Mouse (Mus musculus): ENCODE results near the gene Mta1. TPM values are rescaled to one million over a fixed set of nuclear protein-coding genes. Genes with fewer than 3 reads are reported as not detected.

Gene Mta1
- total RNA-seq, 2 experiments from 2014 or later: 129 to 138 TPM

GRCm38 (mm10) chr12:113176960-113177725 is 79.1 kb downstream of the Mta1 start:
- no peak for DNase-seq (ENCODE audit: low spot score in 2 of 2)

GRCm38 (mm10) chr12:113181020-113181419 is 82.9 kb downstream of the Mta1 start:
- no peak for DNase-seq (ENCODE audit: low spot score in 2 of 2)

GRCm38 (mm10) chr12:113184945-113185344 is 86.9 kb downstream of the Mta1 start:
- no peak for DNase-seq (ENCODE audit: low spot score in 2 of 2)

GRCm38 (mm10) chr12:113185442-113186291 is 87.6 kb downstream of the Mta1 start, which contains the start of gene Tmem121:
Gene Tmem121 (plus strand): TSS chr12:113185930.
- DNase-seq (ENCODE audit: low spot score in 2 of 2): no peak

GRCm38 (mm10) chr12:113186326-113187010 is 88.4 kb downstream of the Mta1 start:
- no peak for DNase-seq (ENCODE audit: low spot score in 2 of 2)

Small RNA genes within 50 kb of the gene (microRNA-seq; reads per million reads assigned to microRNA genes)
- not detected for gene Gm44471

Other genes with a start within 250 kb of the Mta1 start
- gene Gpr132, start 230.1 kb upstream of the Mta1 start, total RNA-seq (2021): under 1 TPM; 0.20 to 0.39 TPM
- gene Jag2, start 168.5 kb upstream of the Mta1 start, total RNA-seq (2021): 10 to 100 TPM; 15.2 to 18.3 TPM
- gene Nudt14, start 156.2 kb upstream of the Mta1 start, total RNA-seq (2021): 10 to 100 TPM; 42.1 to 46.3 TPM
- gene Btbd6, start 121.8 kb upstream of the Mta1 start, total RNA-seq (2021): 10 to 100 TPM; 27.1 to 29.2 TPM
- 10 to 100 TPM; 81.9 to 82.9 TPM for gene Brf1, start 97.6 kb upstream of the Mta1 start, total RNA-seq (2021)
- gene Pacs2, start 83.8 kb upstream of the Mta1 start, total RNA-seq (2021): 10 to 100 TPM; 46.0 to 50.4 TPM
- gene Tex22, start 23.8 kb upstream of the Mta1 start, total RNA-seq (2021): under 1 TPM; 0.73 TPM
- gene Crip2, start 42.0 kb downstream of the Mta1 start, total RNA-seq (2021): 100 to 1,000 TPM; 109 to 110 TPM
- 100 to 1,000 TPM; 129 to 134 TPM for gene Crip1, start 48.0 kb downstream of the Mta1 start, total RNA-seq (2021)
- 10 to 100 TPM in 1 of 2 experiments, 1 to 10 TPM in 1; 7.1 to 10.3 TPM for gene Tedc1, start 58.1 kb downstream of the Mta1 start, total RNA-seq (2021)
- 1 to 10 TPM; 4.8 to 7.3 TPM for gene Tmem121, start 87.7 kb downstream of the Mta1 start, total RNA-seq (2021)